Mouse (Mus musculus) neural tube, embryonic 14.5 days (tissue): ENCODE results near the gene Elp5. TPM values are rescaled to one million over a fixed set of nuclear protein-coding genes. Genes with fewer than 3 reads are reported as not detected.

ENCODE experiments used
- ATAC-seq: fragments of 200-750 bp; cut with Nextera tagmentation; 2 replicates; pipeline ENCODE4 v1.8.0; 2017; ENCODE audit warnings: low read depth, mild to moderate bottlenecking, moderate TSS enrichment, moderate library complexity
- H3K27ac ChIP-seq: fragments of 300-500 bp; sonication (generic); 2 replicates; pipeline ENCODE4 v1.5.1; 2014; ENCODE audit warnings: low read depth, mild to moderate bottlenecking, control low read depth, low read length, moderate library complexity, mixed read lengths
- H3K27me3 ChIP-seq: fragments of 300-500 bp; sonication (generic); 2 replicates; pipeline ENCODE4 v1.6.1; 2014; ENCODE audit warnings: low read length; ENCODE audit not compliant: control insufficient read depth, insufficient read depth
- H3K36me3 ChIP-seq: fragments of 300-500 bp; sonication (generic); 2 replicates; pipeline ENCODE4 v1.6.1; 2014; ENCODE audit warnings: low read length, mixed read lengths; ENCODE audit not compliant: control insufficient read depth, insufficient read depth
- H3K4me1 ChIP-seq: fragments of 300-500 bp; sonication (generic); 2 replicates; pipeline ENCODE4 v1.6.1; 2014; ENCODE audit warnings: low read length; ENCODE audit not compliant: control insufficient read depth, insufficient read depth
- H3K4me2 ChIP-seq: fragments of 300-500 bp; sonication (generic); 2 replicates; pipeline ENCODE4 v1.6.1; 2014; ENCODE audit warnings: mild to moderate bottlenecking, low read depth, low read length, control low read depth
- H3K4me3 ChIP-seq: fragments of 300-500 bp; sonication (generic); 2 replicates; pipeline ENCODE4 v1.5.1; 2014; ENCODE audit warnings: low read depth, low read length, control low read depth, mixed read lengths
- H3K9ac ChIP-seq: fragments of 300-500 bp; sonication (generic); replicated peaks from 2 replicates; pipeline ENCODE4 v1.6.1; 2014; ENCODE audit warnings: low read depth, mild to moderate bottlenecking, control low read depth, low read length, mixed read lengths
- H3K9me3 ChIP-seq: fragments of 300-500 bp; sonication (generic); 2 replicates; pipeline ENCODE4 v1.6.1; 2016; ENCODE audit warnings: low read length; ENCODE audit not compliant: control insufficient read depth
- WGBS: fragments of 180-500 bp; shearing (Covaris S2); extraction: QIAGEN DNeasy Blood & Tissue Kit; methylation state at CpG from one replicate; pipeline ENCODE4 v1.1.7; 2014; 5-methylcytosine and 5-hydroxymethylcytosine counted together
- polyA plus RNA-seq: library from polyadenylated mRNA; unstranded; fragments of >200 nt; fragmentation: Nextera tagmentation; extraction: Ambion mirVana; gene quantifications from 2 replicates; pipeline ENCODE4 v1.2.1, GENCODE M21; 2014

Gene Elp5
- 159 and 175 TPM in 2 replicates for polyA plus RNA-seq

- Histone ChIP-seq H3K9ac (peak within 1 kb of the TSS; percentile 97), H3K36me3 (peaks cover 22% of the 10 kb centered on the region), H3K4me1 (peaks cover 23% of the 10 kb centered on the region), H3K4me3 (peak within 1 kb of the TSS; percentile 100), H3K27me3 (no peaks in the 10 kb centered on the region), H3K9me3 (no peaks in the 10 kb centered on the region), H3K27ac (peak within 1 kb of the TSS; percentile 96), H3K4me2 (peak within 1 kb of the TSS; percentile 64)
- no peak for ATAC-seq
- WGBS, result 65% methylated on average over 8 of the region's 8 CpGs
Observed at GRCm38 (mm10) chr11:69982225-69982624, at the start of gene Elp5. Gene Elp5 (minus strand): TSS chr11:69982517.

- Histone ChIP-seq H3K4me3 (no peak overlapping the region), H3K4me2 (no peak overlapping the region), H3K9ac (no peak overlapping the region), H3K9me3 (no peaks in the 10 kb centered on the region), H3K27ac (no peak overlapping the region), H3K4me1 (peaks cover 43% of the 10 kb centered on the region), H3K27me3 (no peaks in the 10 kb centered on the region), H3K36me3 (peaks cover 23% of the 10 kb centered on the region; the same call in 1 of the 2 replicates)
- 97% methylated on average over 11 of the region's 11 CpGs for WGBS
- ATAC-seq, result no peak
Observed at GRCm38 (mm10) chr11:70031321-70031670, 49.0 kb upstream of the Elp5 start.

GRCm38 (mm10) chr11:70030651-70031320 is 48.5 kb upstream of the Elp5 start:
- Histone ChIP-seq H3K27me3 (no peaks in the 10 kb centered on the region), H3K4me1 (peaks cover 48% of the 10 kb centered on the region), H3K27ac (peak overlapping the region; percentile 96), H3K4me3 (peak overlapping the region; percentile 19; the same call in 1 of the 2 replicates), H3K9me3 (no peaks in the 10 kb centered on the region), H3K36me3 (peaks cover 23% of the 10 kb centered on the region; the same call in 1 of the 2 replicates), H3K9ac (no peak overlapping the region), H3K4me2 (peak overlapping the region; percentile 52)
- WGBS, result 93% methylated on average over 28 of the region's 28 CpGs
- no peak for ATAC-seq

GRCm38 (mm10) chr11:70029829-70030550 is 47.7 kb upstream of the Elp5 start:
- no peaks in the 10 kb centered on the region for H3K27me3 ChIP-seq
- H3K36me3 ChIP-seq, result peaks cover 23% of the 10 kb centered on the region; the same call in 1 of the 2 replicates
- H3K4me3 ChIP-seq, result peak overlapping the region; percentile 19
- no peaks in the 10 kb centered on the region for H3K9me3 ChIP-seq
- peak overlapping the region; percentile 22; the same call in 1 of the 2 replicates for H3K9ac ChIP-seq
- 16% methylated on average over 11 of the region's 11 CpGs for WGBS
- peak overlapping the region; percentile 52 for H3K4me2 ChIP-seq
- H3K4me1 ChIP-seq, result peaks cover 50% of the 10 kb centered on the region
- peak overlapping the region; percentile 96 for H3K27ac ChIP-seq
- peak; percentile 56 for ATAC-seq

- 2% methylated on average over 20 of the region's 20 CpGs for WGBS
- H3K4me2 ChIP-seq, result peak overlapping the region; percentile 52
- peak overlapping the region; percentile 19 for H3K4me3 ChIP-seq
- peak; percentile 94 for ATAC-seq
- peaks cover 55% of the 10 kb centered on the region for H3K4me1 ChIP-seq
- H3K27me3 ChIP-seq, result no peaks in the 10 kb centered on the region
- peak overlapping the region; percentile 96 for H3K27ac ChIP-seq
- peaks cover 23% of the 10 kb centered on the region; the same call in 1 of the 2 replicates for H3K36me3 ChIP-seq
- H3K9me3 ChIP-seq, result no peaks in the 10 kb centered on the region
- peak overlapping the region; percentile 42; the same call in 1 of the 2 replicates for H3K9ac ChIP-seq
Observed at GRCm38 (mm10) chr11:70029130-70029801, 46.9 kb upstream of the Elp5 start.

- H3K4me1 ChIP-seq, result peaks cover 59% of the 10 kb centered on the region
- peak overlapping the region; percentile 96 for H3K27ac ChIP-seq
- WGBS, result 16% methylated on average over 12 of the region's 12 CpGs
- peak overlapping the region; percentile 19 for H3K4me3 ChIP-seq
- H3K36me3 ChIP-seq, result peaks cover 23% of the 10 kb centered on the region; the same call in 1 of the 2 replicates
- H3K9me3 ChIP-seq, result no peaks in the 10 kb centered on the region
- no peaks in the 10 kb centered on the region for H3K27me3 ChIP-seq
- ATAC-seq, result peak; percentile 8
- peak overlapping the region; percentile 52 for H3K4me2 ChIP-seq
- H3K9ac ChIP-seq, result peak overlapping the region; percentile 42
Observed at GRCm38 (mm10) chr11:70028401-70029129, 46.2 kb upstream of the Elp5 start.

GRCm38 (mm10) chr11:70027397-70027796 is 45.1 kb upstream of the Elp5 start:
- H3K4me1 ChIP-seq, result peaks cover 65% of the 10 kb centered on the region
- no peaks in the 10 kb centered on the region for H3K9me3 ChIP-seq
- H3K9ac ChIP-seq, result 0 out of 2 replicates have a peak overlapping the region, but pooled peaks have one; percentile 28
- no peaks in the 10 kb centered on the region for H3K27me3 ChIP-seq
- peak overlapping the region; percentile 96 for H3K27ac ChIP-seq
- peak overlapping the region; percentile 19; the same call in 1 of the 2 replicates for H3K4me3 ChIP-seq
- peaks cover 17% of the 10 kb centered on the region; the same call in 1 of the 2 replicates for H3K36me3 ChIP-seq
- ATAC-seq, result no peak
- 27% methylated on average over 9 of the region's 9 CpGs for WGBS
- H3K4me2 ChIP-seq, result peak overlapping the region; percentile 52; the same call in 1 of the 2 replicates

GRCm38 (mm10) chr11:70026689-70027088 is 44.4 kb upstream of the Elp5 start:
- ATAC-seq, result no peak
- peak overlapping the region; percentile 52 for H3K4me2 ChIP-seq
- H3K4me3 ChIP-seq, result peak overlapping the region; percentile 19; the same call in 1 of the 2 replicates
- H3K9me3 ChIP-seq, result no peaks in the 10 kb centered on the region
- H3K27me3 ChIP-seq, result no peaks in the 10 kb centered on the region
- H3K27ac ChIP-seq, result peak overlapping the region; percentile 96; the same call in 1 of the 2 replicates
- peaks cover 11% of the 10 kb centered on the region; the same call in 1 of the 2 replicates for H3K36me3 ChIP-seq
- peaks cover 70% of the 10 kb centered on the region for H3K4me1 ChIP-seq
- 4% methylated on average over 19 of the region's 19 CpGs for WGBS
- H3K9ac ChIP-seq, result 0 out of 2 replicates have a peak overlapping the region, but pooled peaks have one; percentile 28
